Comparison of ENCODE assay signal across 7 mouse cellular contexts in the genomic region with DNA sequence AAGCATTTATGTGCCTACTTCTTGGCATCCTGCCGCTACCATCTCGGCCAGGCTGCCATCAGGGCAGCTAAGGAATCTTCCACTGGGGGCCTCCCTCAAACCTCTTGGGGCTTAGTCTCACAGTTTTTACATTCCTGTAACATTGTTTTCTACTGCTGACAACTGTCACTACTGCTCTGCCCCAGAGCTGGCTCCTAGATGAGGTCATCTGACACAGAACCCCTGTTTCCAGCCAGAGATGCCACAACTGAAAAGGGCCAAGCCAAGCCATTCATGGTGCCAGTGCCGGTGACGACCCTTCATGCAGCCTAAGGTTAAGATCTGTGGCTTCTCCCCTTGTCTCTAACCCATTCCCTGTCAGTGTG. TPM values are rescaled to one million over a fixed set of nuclear protein-coding genes. Genes with fewer than 3 reads are reported as not detected.
DNase-seq lines count a peak whose midpoint lies in the region; ATAC-seq and TF ChIP-seq lines count a peak whose summit lies in the region.

No protein-coding gene starts in this region.

- H3K27ac ChIP-seq in kidney, embryonic 15.5 days, result peak overlapping the region; percentile 77
- peak overlapping the region; percentile 43; the same call in 1 of the 2 replicates for H3K27ac ChIP-seq in cortical plate, adult 2 months (ENCODE audit: insufficient read depth, low read length)
- H3K27ac ChIP-seq in limb, embryonic 15.5 days, result peak overlapping the region; percentile 55

- no peak overlapping the region for H3K4me2 ChIP-seq in kidney, embryonic 15.5 days
- H3K4me2 ChIP-seq in limb, embryonic 15.5 days, result no peak overlapping the region

- DNase-seq in kidney, adult 8-10 months, result no peak
- no peak for DNase-seq in G1E (ENCODE audit: low spot score)
- DNase-seq in cerebellum, postnatal 25 days, result no peak
- DNase-seq in frontal cortex, postnatal 10 days (ENCODE audit: low spot score in 2 of 2), result no peak

- no peaks in the 10 kb centered on the region for H3K36me3 ChIP-seq in kidney, embryonic 15.5 days
- H3K36me3 ChIP-seq in G1E (replicated peaks), result peaks cover 50% of the 10 kb centered on the region
- H3K36me3 ChIP-seq in limb, embryonic 15.5 days, result no peaks in the 10 kb centered on the region

- H3K9me3 ChIP-seq in kidney, embryonic 15.5 days (replicated peaks), result no peaks in the 10 kb centered on the region
- no peaks in the 10 kb centered on the region for H3K9me3 ChIP-seq in G1E (replicated peaks)
- H3K9me3 ChIP-seq in limb, embryonic 15.5 days, result no peaks in the 10 kb centered on the region

- no peak overlapping the region for H3K9ac ChIP-seq in kidney, embryonic 15.5 days
- no peak overlapping the region for H3K9ac ChIP-seq in limb, embryonic 15.5 days

- no peak overlapping the region for H3K4me3 ChIP-seq in kidney, embryonic 15.5 days (replicated peaks)
- peak overlapping the region; percentile 48; the same call in 1 of the 2 replicates for H3K4me3 ChIP-seq in G1E (ENCODE audit: low read depth, low read length)
- H3K4me3 ChIP-seq in cortical plate, adult 2 months (ENCODE audit: insufficient read depth, low read length), result no peak overlapping the region
- H3K4me3 ChIP-seq in limb, embryonic 15.5 days, result no peak overlapping the region

- no peak for TF ChIP-seq POLR2A in cortical plate, adult 2 months (IDR thresholded peaks at IDR 0.05; ENCODE audit: extremely low read depth, insufficient read depth, low read length)

- H3K27me3 ChIP-seq in kidney, embryonic 15.5 days, result no peaks in the 10 kb centered on the region
- no peaks in the 10 kb centered on the region for H3K27me3 ChIP-seq in G1E (ENCODE audit: insufficient read depth, low read length)
- H3K27me3 ChIP-seq in limb, embryonic 15.5 days, result no peaks in the 10 kb centered on the region

- no peak for TF ChIP-seq CTCF in G1E (IDR thresholded peaks at IDR 0.05; ENCODE audit: low read depth, low read length)
- TF ChIP-seq CTCF in cortical plate, adult 2 months (IDR thresholded peaks at IDR 0.05; ENCODE audit: extremely low read depth, insufficient read depth, low read length), result no peak

- ATAC-seq in kidney, embryonic 15.5 days (replicated peaks; ENCODE audit: low FRiP score), result no peak
- ATAC-seq in G1E (ENCODE audit: extremely low read depth, insufficient number of reproducible peaks, low FRiP score, poor library complexity, severe bottlenecking), result no peak
- no peak for ATAC-seq in limb, embryonic 15.5 days (ENCODE audit: insufficient number of reproducible peaks, low FRiP score, low TSS enrichment, low read depth)

- WGBS in kidney, embryonic 15.5 days, result 81% methylated on average over 4 of the region's 4 CpGs
- WGBS in limb, embryonic 15.5 days, result 56% methylated on average over 4 of the region's 4 CpGs

- H3K4me1 ChIP-seq in kidney, embryonic 15.5 days, result peaks cover 59% of the 10 kb centered on the region
- H3K4me1 ChIP-seq in G1E (ENCODE audit: insufficient read depth, low read depth, low read length), result peaks cover 79% of the 10 kb centered on the region
- H3K4me1 ChIP-seq in cortical plate, adult 2 months (ENCODE audit: control insufficient read depth, insufficient read depth, low read length), result peaks cover 3% of the 10 kb centered on the region; the same call in 1 of the 2 replicates
- peaks cover 33% of the 10 kb centered on the region for H3K4me1 ChIP-seq in limb, embryonic 15.5 days

RNA-seq across cellular contexts. Expression of gene Pla2g6, which starts 4.4 kb away (rescaled TPM):
- 16.9 and 17.7 TPM in 2 replicates for polyA plus RNA-seq in kidney, embryonic 15.5 days (2015; fragmentation: Nextera tagmentation; extraction: Ambion mirVana)
- total RNA-seq in G1E (2014; fragmentation: Nextera tagmentation) (22.1 and 24.5 TPM in 2 replicates), G1E (2017) (6.5 and 7.0 TPM in 2 replicates)
- polyA plus RNA-seq in G1E (2012), result 25.1 and 26.4 TPM in 2 replicates
- 27.4 and 28.9 TPM in 2 replicates for polyA plus RNA-seq in cortical plate, adult 2 months (2012; rRNA removed)
- polyA plus RNA-seq in limb, embryonic 15.5 days (2015; fragmentation: Nextera tagmentation; extraction: Ambion mirVana), result 12.9 and 14.2 TPM in 2 replicates

RNA-seq across cellular contexts. Expression of gene Maff, which starts 22.6 kb away (rescaled TPM):
- polyA plus RNA-seq in kidney, embryonic 15.5 days (2015; fragmentation: Nextera tagmentation; extraction: Ambion mirVana), result 3.8 and 4.4 TPM in 2 replicates
- 10.1 and 10.2 TPM in 2 replicates for total RNA-seq in G1E (2014; fragmentation: Nextera tagmentation)
- 11.7 and 14.8 TPM in 2 replicates for total RNA-seq in G1E (2017)
- polyA plus RNA-seq in G1E (2012), result 8.4 and 8.6 TPM in 2 replicates
- polyA plus RNA-seq in cortical plate, adult 2 months (2012; rRNA removed), result 0.71 and 0.78 TPM in 2 replicates
- 4.2 and 4.7 TPM in 2 replicates for polyA plus RNA-seq in limb, embryonic 15.5 days (2015; fragmentation: Nextera tagmentation; extraction: Ambion mirVana)

RNA-seq across cellular contexts. Expression of gene Baiap2l2, which starts 38.4 kb away (rescaled TPM):
- 13.4 and 14.3 TPM in 2 replicates for polyA plus RNA-seq in kidney, embryonic 15.5 days (2015; fragmentation: Nextera tagmentation; extraction: Ambion mirVana)
- total RNA-seq in G1E (2014; fragmentation: Nextera tagmentation) (not detected in 2 replicates), G1E (2017) (0.06 TPM in 1 of 2 replicates, not detected in the other)
- not detected in 2 replicates for polyA plus RNA-seq in G1E (2012)
- polyA plus RNA-seq in cortical plate, adult 2 months (2012; rRNA removed), result 4.6 and 4.7 TPM in 2 replicates
- polyA plus RNA-seq in limb, embryonic 15.5 days (2015; fragmentation: Nextera tagmentation; extraction: Ambion mirVana), result 17.2 and 19.7 TPM in 2 replicates
